Mouse (Mus musculus): ENCODE results near the gene Drd3.

DNA sequence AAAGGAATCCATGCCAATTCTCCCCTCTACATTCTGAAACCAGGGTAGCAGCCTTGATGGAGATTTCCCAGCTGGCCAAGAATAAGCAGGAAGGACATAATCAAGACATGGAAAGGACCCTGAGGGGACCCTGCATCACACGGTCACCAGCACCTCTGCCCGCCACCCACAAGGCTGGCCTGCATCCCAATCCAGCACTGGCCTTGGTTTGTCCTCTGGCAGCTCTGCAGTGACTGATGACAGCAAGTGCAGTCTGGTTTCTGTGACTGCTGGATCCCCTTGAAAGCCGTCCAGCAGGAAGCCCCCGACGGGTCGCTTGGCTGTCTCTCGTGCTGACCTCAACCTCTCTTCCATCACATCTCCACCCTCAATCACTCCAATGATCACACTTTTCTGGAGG is 117.6 kb downstream of the Drd3 start:
- TF ChIP-seq CTCF (IDR thresholded peaks at IDR 0.05; ENCODE audit: low read depth) (no peak), EP300 (IDR thresholded peaks at IDR 0.05; ENCODE audit: low read depth) (no peak)
